In genomic region chr17:57248771-57249170, GRCm38 (mm10) we compare ENCODE assay signal across 8 mouse cellular contexts. TPM values are rescaled to one million over a fixed set of nuclear protein-coding genes. Genes with fewer than 3 reads are reported as not detected.
A peak's percentile ranks its signal among the peaks of the same experiment; 100 is the strongest.
DNase-seq lines count a peak whose midpoint lies in the region; ATAC-seq lines count a peak whose summit lies in the region.

No protein-coding gene starts in this region.

- H3K4me2 ChIP-seq in intestine, embryonic 16.5 days (ENCODE audit: low read depth, low read length), result peak overlapping the region; percentile 94

- H3K36me3 ChIP-seq in intestine, embryonic 16.5 days (ENCODE audit: control insufficient read depth, insufficient read depth, low read length), result peaks cover 6% of the 10 kb centered on the region
- peaks cover 25% of the 10 kb centered on the region for H3K36me3 ChIP-seq in macrophage (ENCODE audit: inconsistent target)

- H3K9me3 ChIP-seq in intestine, embryonic 16.5 days (ENCODE audit: control insufficient read depth, low read length), result no peaks in the 10 kb centered on the region

- H3K79me2 ChIP-seq in macrophage (ENCODE audit: inconsistent target), result peaks cover 7% of the 10 kb centered on the region; the same call in 1 of the 2 replicates

- no peaks in the 10 kb centered on the region for H3K27me3 ChIP-seq in intestine, embryonic 16.5 days (replicated peaks; ENCODE audit: control insufficient read depth, insufficient read depth, low read length)

- peak overlapping the region; percentile 71 for H3K9ac ChIP-seq in intestine, embryonic 16.5 days (ENCODE audit: low read depth, low read length)

- peak; percentile 34 for DNase-seq in adrenal gland, postnatal 10 days
- no peak for DNase-seq in adrenal gland, adult 2 months
- peak; percentile 19 to 47 for DNase-seq in thymus, postnatal 10 days (ENCODE audit: low spot score in 2 of 2)
- DNase-seq in thymus, postnatal 25 days, result no peak
- DNase-seq in retina, embryonic 14.5 days (ENCODE audit: low spot score), result no peak
- no peak for DNase-seq in yolk sac, embryonic 10.5 days (ENCODE audit: low spot score)

- no peak for ATAC-seq in intestine, embryonic 16.5 days

- H3K4me1 ChIP-seq in intestine, embryonic 16.5 days (ENCODE audit: control insufficient read depth, insufficient read depth, low read length), result peaks cover 21% of the 10 kb centered on the region

- 6% methylated on average over 13 of the region's 13 CpGs for WGBS in intestine, embryonic 16.5 days
- 10% methylated on average over 13 of the region's 13 CpGs for WGBS in macrophage (ENCODE audit: missing documents)

- peak overlapping the region; percentile 90 for H3K27ac ChIP-seq in intestine, embryonic 16.5 days (ENCODE audit: low read length)
- H3K27ac ChIP-seq in macrophage, result peak overlapping the region; percentile 72

- H3K4me3 ChIP-seq in intestine, embryonic 16.5 days (ENCODE audit: low read length), result peak overlapping the region; percentile 88
- peak overlapping the region; percentile 74 for H3K4me3 ChIP-seq in macrophage (ENCODE audit: inconsistent target)

RNA-seq across cellular contexts. Expression of gene Trip10, which starts 0.5 kb away (rescaled TPM):
- 10 to 100 TPM; 39.2 to 56.6 TPM for total RNA-seq in adrenal gland, postnatal 10 days (2021)
- total RNA-seq in adrenal gland, adult 2 months (2021), result 10 to 100 TPM; 44.5 to 51.5 TPM
- 25.2 and 28.2 TPM in 2 replicates for polyA plus RNA-seq in adrenal gland, adult 2 months (2012; rRNA removed)
- polyA plus RNA-seq in intestine, embryonic 16.5 days (2015; fragmentation: Nextera tagmentation; extraction: Ambion mirVana), result 46.9 and 47.4 TPM in 2 replicates
- total RNA-seq in macrophage (2018; cell fraction: chromatin; rRNA removed), result 100 to 1,000 TPM in 5 of 26 experiments, 10 to 100 TPM in 21; 14.3 to 357 (median 42.1) TPM
- total RNA-seq in macrophage (2018; cell fraction: cytosol; rRNA removed), result 10 to 100 TPM in 17 of 26 experiments, 1 to 10 TPM in 9; 5.2 to 56.0 (median 15.0) TPM
- total RNA-seq in macrophage (2018; cell fraction: nucleus; rRNA removed), result 100 to 1,000 TPM in 3 of 26 experiments, 10 to 100 TPM in 19, 1 to 10 TPM in 4; 8.2 to 261 (median 20.5) TPM
- 16.5 to 20.2 TPM (median 17.0 TPM) in 3 replicates for polyA plus RNA-seq in macrophage (2018)

RNA-seq across cellular contexts. Expression of gene Gpr108, which starts 0.5 kb away (rescaled TPM):
- 10 to 100 TPM; 51.1 to 56.2 TPM for total RNA-seq in adrenal gland, postnatal 10 days (2021)
- total RNA-seq in adrenal gland, adult 2 months (2021), result 10 to 100 TPM; 85.1 to 89.5 TPM
- 79.7 and 82.5 TPM in 2 replicates for polyA plus RNA-seq in adrenal gland, adult 2 months (2012; rRNA removed)
- 34.9 and 37.0 TPM in 2 replicates for polyA plus RNA-seq in intestine, embryonic 16.5 days (2015; fragmentation: Nextera tagmentation; extraction: Ambion mirVana)
- total RNA-seq in macrophage (2018; cell fraction: chromatin; rRNA removed), result 10 to 100 TPM; 24.7 to 90.1 (median 45.8) TPM
- total RNA-seq in macrophage (2018; cell fraction: cytosol; rRNA removed), result 10 to 100 TPM; 34.9 to 64.9 (median 53.9) TPM
- total RNA-seq in macrophage (2018; cell fraction: nucleus; rRNA removed), result 10 to 100 TPM; 41.5 to 96.3 (median 60.9) TPM
- 44.3 to 68.7 TPM (median 50.3 TPM) in 3 replicates for polyA plus RNA-seq in macrophage (2018)

RNA-seq across cellular contexts. Expression of gene C3, which starts 20.8 kb away (rescaled TPM):
- total RNA-seq in adrenal gland, postnatal 10 days (2021), result 100 to 1,000 TPM; 426 to 804 TPM
- total RNA-seq in adrenal gland, adult 2 months (2021), result 1,000 to 10,000 TPM in 1 of 2 experiments, 100 to 1,000 TPM in 1; 382 to 3,178 TPM
- 222 and 767 TPM in 2 replicates for polyA plus RNA-seq in adrenal gland, adult 2 months (2012; rRNA removed)
- 5.0 and 8.2 TPM in 2 replicates for polyA plus RNA-seq in intestine, embryonic 16.5 days (2015; fragmentation: Nextera tagmentation; extraction: Ambion mirVana)
- 100 to 1,000 TPM in 15 of 26 experiments, 10 to 100 TPM in 7, 1 to 10 TPM in 4; 3.9 to 776 (median 193) TPM for total RNA-seq in macrophage (2018; cell fraction: chromatin; rRNA removed)
- total RNA-seq in macrophage (2018; cell fraction: cytosol; rRNA removed), result 100 to 1,000 TPM in 15 of 26 experiments, 10 to 100 TPM in 11; 11.1 to 560 (median 171) TPM
- 100 to 1,000 TPM in 21 of 26 experiments, 10 to 100 TPM in 5; 12.5 to 881 (median 340) TPM for total RNA-seq in macrophage (2018; cell fraction: nucleus; rRNA removed)
- polyA plus RNA-seq in macrophage (2018), result 15.9 to 57.7 TPM (median 40.8 TPM) in 3 replicates

RNA-seq across cellular contexts. Expression of gene Vav1, which starts 30.1 kb away (rescaled TPM):
- 1 to 10 TPM; 4.4 to 4.8 TPM for total RNA-seq in adrenal gland, postnatal 10 days (2021)
- total RNA-seq in adrenal gland, adult 2 months (2021), result 1 to 10 TPM; 2.0 to 4.3 TPM
- polyA plus RNA-seq in adrenal gland, adult 2 months (2012; rRNA removed), result 1.1 and 1.3 TPM in 2 replicates
- polyA plus RNA-seq in intestine, embryonic 16.5 days (2015; fragmentation: Nextera tagmentation; extraction: Ambion mirVana), result 2.4 and 2.8 TPM in 2 replicates
- 100 to 1,000 TPM; 144 to 640 (median 355) TPM for total RNA-seq in macrophage (2018; cell fraction: chromatin; rRNA removed)
- total RNA-seq in macrophage (2018; cell fraction: cytosol; rRNA removed), result 100 to 1,000 TPM in 25 of 26 experiments, 10 to 100 TPM in 1; 97.9 to 300 (median 165) TPM
- total RNA-seq in macrophage (2018; cell fraction: nucleus; rRNA removed), result 100 to 1,000 TPM; 118 to 364 (median 250) TPM
- polyA plus RNA-seq in macrophage (2018), result 91.4 to 144 TPM (median 106 TPM) in 3 replicates

RNA-seq across cellular contexts. Expression of gene Tnfsf14, which starts 54.8 kb away (rescaled TPM):
- total RNA-seq in adrenal gland, postnatal 10 days (2021), result under 1 TPM; 0.30 to 0.33 TPM
- total RNA-seq in adrenal gland, adult 2 months (2021), result under 1 TPM in 1 of 2 experiments, not detected in 1; 0.21 TPM
- 0.26 and 0.44 TPM in 2 replicates for polyA plus RNA-seq in adrenal gland, adult 2 months (2012; rRNA removed)
- 0.21 and 0.43 TPM in 2 replicates for polyA plus RNA-seq in intestine, embryonic 16.5 days (2015; fragmentation: Nextera tagmentation; extraction: Ambion mirVana)
- total RNA-seq in macrophage (2018; cell fraction: chromatin; rRNA removed), result 10 to 100 TPM in 3 of 26 experiments, 1 to 10 TPM in 9, under 1 TPM in 8, not detected in 6; 0.29 to 21.1 (median 1.1) TPM
- total RNA-seq in macrophage (2018; cell fraction: cytosol; rRNA removed), result 10 to 100 TPM in 4 of 26 experiments, 1 to 10 TPM in 9, under 1 TPM in 13; 0.11 to 21.6 (median 1.0) TPM
- total RNA-seq in macrophage (2018; cell fraction: nucleus; rRNA removed), result 10 to 100 TPM in 5 of 26 experiments, 1 to 10 TPM in 9, under 1 TPM in 7, not detected in 5; 0.36 to 23.4 (median 1.6) TPM
- polyA plus RNA-seq in macrophage (2018), result 1.7 to 2.2 TPM (median 2.2 TPM) in 3 replicates

Comparison
In these comparisons a context has a peak if more than half of its experiments do, and no peak if none do; other contexts are left out.
1. DNase-seq: peak in adrenal gland, postnatal 10 days (single experiment) and thymus, postnatal 10 days (2 of 2); none in adrenal gland, adult 2 months (single experiment), thymus, postnatal 25 days (single experiment), retina, embryonic 14.5 days (single experiment) and yolk sac, embryonic 10.5 days (single experiment).